In genomic region chr7:45406157-45407156, GRCm38 (mm10) we compare ENCODE assay signal across 8 mouse cellular contexts. TPM values are rescaled to one million over a fixed set of nuclear protein-coding genes. Genes with fewer than 3 reads are reported as not detected.
DNase-seq lines count a peak whose midpoint lies in the region; ATAC-seq lines count a peak whose summit lies in the region.

No protein-coding gene starts in this region.

- H3K27ac ChIP-seq in forebrain, embryonic 11.5 days (ENCODE audit: low read depth, low read length): no peak overlapping the region
- H3K27ac ChIP-seq in hindbrain, embryonic 10.5 days: no peak overlapping the region
- H3K27ac ChIP-seq in liver, embryonic 11.5 days (ENCODE audit: low read depth, low read length): no peak overlapping the region
- no peak overlapping the region for H3K27ac ChIP-seq in neural tube, embryonic 15.5 days (replicated peaks)

- no peaks in the 10 kb centered on the region for H3K36me3 ChIP-seq in forebrain, embryonic 11.5 days (ENCODE audit: control insufficient read depth, insufficient read depth, low read length)
- no peaks in the 10 kb centered on the region for H3K36me3 ChIP-seq in hindbrain, embryonic 10.5 days
- H3K36me3 ChIP-seq in liver, embryonic 11.5 days (ENCODE audit: control insufficient read depth, insufficient read depth, low read length): no peaks in the 10 kb centered on the region
- H3K36me3 ChIP-seq in neural tube, embryonic 15.5 days: no peaks in the 10 kb centered on the region

- no peak for ATAC-seq in forebrain, embryonic 11.5 days (replicated peaks; ENCODE audit: low FRiP score)
- ATAC-seq in liver, embryonic 11.5 days (replicated peaks; ENCODE audit: low FRiP score): no peak
- no peak for ATAC-seq in neural tube, embryonic 15.5 days (ENCODE audit: low FRiP score)

- WGBS in forebrain, embryonic 11.5 days: 2% methylated on average over 108 of the region's 114 CpGs
- WGBS in hindbrain, embryonic 10.5 days: 3% methylated on average over 114 of the region's 114 CpGs
- 2% methylated on average over 113 of the region's 114 CpGs for WGBS in liver, embryonic 11.5 days
- 2% methylated on average over 114 of the region's 114 CpGs for WGBS in neural tube, embryonic 15.5 days

- H3K9ac ChIP-seq in forebrain, embryonic 11.5 days (ENCODE audit: low read length): no peak overlapping the region; the same call in 1 of the 2 replicates
- peak overlapping the region; percentile 9; the same call in 1 of the 2 replicates for H3K9ac ChIP-seq in liver, embryonic 11.5 days (ENCODE audit: low read depth, low read length)
- 0 out of 2 replicates have a peak overlapping the region, but pooled peaks have one; percentile 10 for H3K9ac ChIP-seq in neural tube, embryonic 15.5 days (replicated peaks)

- peak overlapping the region; percentile 34 for H3K4me2 ChIP-seq in forebrain, embryonic 11.5 days (ENCODE audit: low read depth, low read length, severe bottlenecking)
- H3K4me2 ChIP-seq in liver, embryonic 11.5 days: peak overlapping the region; percentile 68
- H3K4me2 ChIP-seq in neural tube, embryonic 15.5 days: peak overlapping the region; percentile 58

- H3K4me1 ChIP-seq in forebrain, embryonic 11.5 days (replicated peaks; ENCODE audit: control insufficient read depth, insufficient read depth, low read length): peaks cover 2% of the 10 kb centered on the region; the same call in 1 of the 2 replicates
- H3K4me1 ChIP-seq in hindbrain, embryonic 10.5 days (replicated peaks): peaks cover 17% of the 10 kb centered on the region
- peaks cover 4% of the 10 kb centered on the region; the same call in 1 of the 2 replicates for H3K4me1 ChIP-seq in liver, embryonic 11.5 days (replicated peaks; ENCODE audit: control insufficient read depth, insufficient read depth, low read length)
- peaks cover 18% of the 10 kb centered on the region for H3K4me1 ChIP-seq in neural tube, embryonic 15.5 days

- H3K4me3 ChIP-seq in forebrain, embryonic 11.5 days (ENCODE audit: low read depth, low read length): peak overlapping the region; percentile 18
- peak overlapping the region; percentile 45 for H3K4me3 ChIP-seq in hindbrain, embryonic 10.5 days
- H3K4me3 ChIP-seq in liver, embryonic 11.5 days (ENCODE audit: low read depth, low read length): peak overlapping the region; percentile 45
- H3K4me3 ChIP-seq in neural tube, embryonic 15.5 days (replicated peaks): peak overlapping the region; percentile 37

- peak; percentile 87 for DNase-seq in gastrocnemius, adult 18-20 months (ENCODE audit: low spot score)
- DNase-seq in gastrocnemius, postnatal 4 days (ENCODE audit: low spot score in 2 of 2): no peak
- DNase-seq in forebrain, embryonic 11.5 days (ENCODE audit: low spot score): peak; percentile 61
- peak; percentile 23 for DNase-seq in hindbrain, embryonic 10.5 days (ENCODE audit: low spot score)
- DNase-seq in liver, embryonic 11.5 days (ENCODE audit: low spot score): no peak
- no peak for DNase-seq in layer of hippocampus, postnatal 10 days (ENCODE audit: low spot score in 2 of 2)
- no peak for DNase-seq in right cerebral cortex, postnatal 14 days

- H3K27me3 ChIP-seq in forebrain, embryonic 11.5 days (ENCODE audit: control insufficient read depth, insufficient read depth, low read length): peaks cover 56% of the 10 kb centered on the region
- H3K27me3 ChIP-seq in hindbrain, embryonic 10.5 days (ENCODE audit: insufficient read depth, poor library complexity, severe bottlenecking): peaks cover 67% of the 10 kb centered on the region
- H3K27me3 ChIP-seq in liver, embryonic 11.5 days (replicated peaks; ENCODE audit: control insufficient read depth, insufficient read depth, low read length): peaks cover 63% of the 10 kb centered on the region
- H3K27me3 ChIP-seq in neural tube, embryonic 15.5 days (replicated peaks): peaks cover 67% of the 10 kb centered on the region

- H3K9me3 ChIP-seq in forebrain, embryonic 11.5 days (ENCODE audit: control insufficient read depth, low read length): no peaks in the 10 kb centered on the region
- H3K9me3 ChIP-seq in hindbrain, embryonic 10.5 days: no peaks in the 10 kb centered on the region
- H3K9me3 ChIP-seq in liver, embryonic 11.5 days (ENCODE audit: control insufficient read depth, low read length): no peaks in the 10 kb centered on the region
- H3K9me3 ChIP-seq in neural tube, embryonic 15.5 days (replicated peaks): no peaks in the 10 kb centered on the region

RNA-seq across cellular contexts. Expression of gene Kcna7, which starts 1.0 kb away (rescaled TPM):
- total RNA-seq in gastrocnemius, adult 18-20 months (2021): 10 to 100 TPM; 83.7 to 93.5 TPM
- total RNA-seq in gastrocnemius, postnatal 4 days (2021): 10 to 100 TPM; 11.4 to 12.8 TPM
- polyA plus RNA-seq in forebrain, embryonic 11.5 days (2014; fragmentation: Nextera tagmentation; extraction: Ambion mirVana): not detected in 2 replicates
- 0.07 TPM in 1 of 2 replicates, not detected in the other for polyA plus RNA-seq in hindbrain, embryonic 10.5 days (2016; fragmentation: Nextera tagmentation; extraction: Ambion mirVana)
- 0.18 TPM in 1 of 2 replicates, not detected in the other for polyA plus RNA-seq in liver, embryonic 11.5 days (2014; fragmentation: Nextera tagmentation; extraction: Ambion mirVana)
- polyA plus RNA-seq in neural tube, embryonic 15.5 days (2015; fragmentation: Nextera tagmentation; extraction: Ambion mirVana): 0.08 and 0.09 TPM in 2 replicates
- total RNA-seq in layer of hippocampus, postnatal 10 days (2021): not detected

RNA-seq across cellular contexts. Expression of gene Ntf5, which starts 7.0 kb away (rescaled TPM):
- total RNA-seq in gastrocnemius, adult 18-20 months (2021): 1 to 10 TPM; 4.3 to 4.7 TPM
- total RNA-seq in gastrocnemius, postnatal 4 days (2021): under 1 TPM; 0.61 to 0.98 TPM
- 0.33 and 0.67 TPM in 2 replicates for polyA plus RNA-seq in forebrain, embryonic 11.5 days (2014; fragmentation: Nextera tagmentation; extraction: Ambion mirVana)
- polyA plus RNA-seq in hindbrain, embryonic 10.5 days (2016; fragmentation: Nextera tagmentation; extraction: Ambion mirVana): 1.0 and 1.1 TPM in 2 replicates
- polyA plus RNA-seq in liver, embryonic 11.5 days (2014; fragmentation: Nextera tagmentation; extraction: Ambion mirVana): 2.0 and 2.5 TPM in 2 replicates
- 0.91 TPM in 1 of 2 replicates, not detected in the other for polyA plus RNA-seq in neural tube, embryonic 15.5 days (2015; fragmentation: Nextera tagmentation; extraction: Ambion mirVana)
- under 1 TPM; 0.18 to 0.22 TPM for total RNA-seq in layer of hippocampus, postnatal 10 days (2021)

RNA-seq across cellular contexts. Expression of gene Snrnp70, which starts 10.9 kb away (rescaled TPM):
- total RNA-seq in gastrocnemius, adult 18-20 months (2021): 10 to 100 TPM; 60.3 to 65.4 TPM
- total RNA-seq in gastrocnemius, postnatal 4 days (2021): 100 to 1,000 TPM; 215 to 251 TPM
- 79.8 and 87.9 TPM in 2 replicates for polyA plus RNA-seq in forebrain, embryonic 11.5 days (2014; fragmentation: Nextera tagmentation; extraction: Ambion mirVana)
- polyA plus RNA-seq in hindbrain, embryonic 10.5 days (2016; fragmentation: Nextera tagmentation; extraction: Ambion mirVana): 223 and 271 TPM in 2 replicates
- polyA plus RNA-seq in liver, embryonic 11.5 days (2014; fragmentation: Nextera tagmentation; extraction: Ambion mirVana): 51.6 and 64.4 TPM in 2 replicates
- 166 and 190 TPM in 2 replicates for polyA plus RNA-seq in neural tube, embryonic 15.5 days (2015; fragmentation: Nextera tagmentation; extraction: Ambion mirVana)
- total RNA-seq in layer of hippocampus, postnatal 10 days (2021): 100 to 1,000 TPM; 393 to 440 TPM

RNA-seq across cellular contexts. Expression of gene Lhb, which starts 14.2 kb away (rescaled TPM):
- under 1 TPM; 0.47 to 0.59 TPM for total RNA-seq in gastrocnemius, adult 18-20 months (2021)
- not detected for total RNA-seq in gastrocnemius, postnatal 4 days (2021)
- polyA plus RNA-seq in forebrain, embryonic 11.5 days (2014; fragmentation: Nextera tagmentation; extraction: Ambion mirVana): not detected in 2 replicates
- 0.60 and 1.5 TPM in 2 replicates for polyA plus RNA-seq in hindbrain, embryonic 10.5 days (2016; fragmentation: Nextera tagmentation; extraction: Ambion mirVana)
- polyA plus RNA-seq in liver, embryonic 11.5 days (2014; fragmentation: Nextera tagmentation; extraction: Ambion mirVana): 0.26 TPM in 1 of 2 replicates, not detected in the other
- 0.24 TPM in 1 of 2 replicates, not detected in the other for polyA plus RNA-seq in neural tube, embryonic 15.5 days (2015; fragmentation: Nextera tagmentation; extraction: Ambion mirVana)
- total RNA-seq in layer of hippocampus, postnatal 10 days (2021): under 1 TPM in 1 of 2 experiments, not detected in 1; 0.75 TPM

RNA-seq across cellular contexts. Expression of gene Gys1, which starts 28.2 kb away (rescaled TPM):
- total RNA-seq in gastrocnemius, adult 18-20 months (2021): 100 to 1,000 TPM; 321 to 326 TPM
- total RNA-seq in gastrocnemius, postnatal 4 days (2021): 100 to 1,000 TPM; 114 to 133 TPM
- polyA plus RNA-seq in forebrain, embryonic 11.5 days (2014; fragmentation: Nextera tagmentation; extraction: Ambion mirVana): 37.0 and 37.6 TPM in 2 replicates
- polyA plus RNA-seq in hindbrain, embryonic 10.5 days (2016; fragmentation: Nextera tagmentation; extraction: Ambion mirVana): 43.2 and 45.7 TPM in 2 replicates
- polyA plus RNA-seq in liver, embryonic 11.5 days (2014; fragmentation: Nextera tagmentation; extraction: Ambion mirVana): 21.4 and 23.7 TPM in 2 replicates
- 21.7 and 24.0 TPM in 2 replicates for polyA plus RNA-seq in neural tube, embryonic 15.5 days (2015; fragmentation: Nextera tagmentation; extraction: Ambion mirVana)
- total RNA-seq in layer of hippocampus, postnatal 10 days (2021): 10 to 100 TPM; 18.9 to 20.9 TPM

Comparison
In these comparisons a context has a peak if more than half of its experiments do, and no peak if none do; other contexts are left out.
1. DNase-seq: peak in gastrocnemius, adult 18-20 months (single experiment), forebrain, embryonic 11.5 days (single experiment) and hindbrain, embryonic 10.5 days (single experiment); none in gastrocnemius, postnatal 4 days (0 of 2), liver, embryonic 11.5 days (single experiment), layer of hippocampus, postnatal 10 days (0 of 2) and right cerebral cortex, postnatal 14 days (single experiment).
2. Peak in every context shown above with its lines, with median percentiles within 50 percentile points of each other: H3K4me2 ChIP-seq and H3K4me3 ChIP-seq.